Mouse (Mus musculus) heart, embryonic 14.5 days (tissue): ENCODE data around the gene 4930595M18Rik. TPM values are rescaled to one million over a fixed set of nuclear protein-coding genes. Genes with fewer than 3 reads are reported as not detected.

Experiments
- ATAC-seq: fragments of 200-750 bp; cut with Nextera tagmentation; 2 replicates; pipeline ENCODE4 v1.8.0; 2017; ENCODE audit warnings: low read depth, moderate TSS enrichment; ENCODE audit not compliant: insufficient number of reproducible peaks, insufficient read depth, low FRiP score
- H3K27ac ChIP-seq, 2 experiments: fragments of 200-500 bp in 1 of 2; fragments of 300-500 bp in 1 of 2; sonication (generic) in 1 of 2; replicated peaks in 1 of 2; 2 replicates each; pipeline ENCODE4 v1.5.1; 2012 to 2014; ENCODE audit warnings: low read depth in 2 of 2, low read length in 2 of 2, control low read depth in 1 of 2, mild to moderate bottlenecking in 1 of 2, mixed read lengths in 1 of 2; ENCODE audit not compliant: control insufficient read depth in 1 of 2, insufficient read depth in 1 of 2
- H3K27me3 ChIP-seq: fragments of 300-500 bp; sonication (generic); 2 replicates; pipeline ENCODE4 v1.6.1; 2014; ENCODE audit warnings: mild to moderate bottlenecking, low read length, control low read depth; ENCODE audit not compliant: control insufficient read depth, insufficient read depth
- H3K36me3 ChIP-seq: fragments of 300-500 bp; sonication (generic); 2 replicates; pipeline ENCODE4 v1.6.1; 2014; ENCODE audit warnings: mild to moderate bottlenecking, control low read depth, low read length, mixed read lengths; ENCODE audit not compliant: control insufficient read depth, insufficient read depth
- H3K4me1 ChIP-seq, 2 experiments: fragments of 200-500 bp in 1 of 2; fragments of 300-500 bp in 1 of 2; sonication (generic) in 1 of 2; 2 replicates each; pipeline ENCODE4 v1.6.1; 2012 to 2014; ENCODE audit warnings: low read length in 2 of 2, control low read depth in 1 of 2, mixed read lengths in 1 of 2; ENCODE audit not compliant: control insufficient read depth in 2 of 2, insufficient read depth in 2 of 2
- H3K4me2 ChIP-seq: fragments of 300-500 bp; sonication (generic); 2 replicates; pipeline ENCODE4 v1.6.1; 2014; ENCODE audit warnings: mild to moderate bottlenecking, low read length
- H3K4me3 ChIP-seq, 2 experiments: fragments of 200-500 bp in 1 of 2; fragments of 300-500 bp in 1 of 2; sonication (generic) in 1 of 2; 2 replicates each; pipeline ENCODE4 v1.5.1; 2012 to 2014; ENCODE audit warnings: low read length in 2 of 2, mild to moderate bottlenecking in 2 of 2, control low read depth in 1 of 2, low read depth in 1 of 2, moderate library complexity in 1 of 2; ENCODE audit not compliant: control insufficient read depth in 1 of 2, insufficient read depth in 1 of 2
- H3K9ac ChIP-seq: fragments of 300-500 bp; sonication (generic); 2 replicates; pipeline ENCODE4 v1.6.1; 2014; ENCODE audit warnings: mild to moderate bottlenecking, low read length
- H3K9me3 ChIP-seq: fragments of 300-500 bp; sonication (generic); 2 replicates; pipeline ENCODE4 v1.6.1; 2016; ENCODE audit warnings: low read length, control low read depth; ENCODE audit not compliant: control insufficient read depth
- WGBS: fragments of 180-500 bp; shearing (Covaris S2); extraction: QIAGEN DNeasy Blood & Tissue Kit; methylation state at CpG from one replicate; pipeline ENCODE4 v1.1.7; 2014; 5-methylcytosine and 5-hydroxymethylcytosine counted together
- polyA plus RNA-seq: library from polyadenylated mRNA; unstranded; fragments of >200 nt; fragmentation: Nextera tagmentation; extraction: Ambion mirVana; gene quantifications from 2 replicates; pipeline ENCODE4 v1.2.1, GENCODE M21; 2014

4930595M18Rik gene
- not detected in 2 replicates for polyA plus RNA-seq

GRCm38 (mm10) chrX:81458021-81458420, at the start of gene 4930595M18Rik:
4930595M18Rik (minus strand) TSS chrX:81458121.
- no peaks in the 10 kb centered on the region for H3K9me3 ChIP-seq
- ATAC-seq: no peak

GRCm38 (mm10) chrX:81472500-81472899, 14.6 kb upstream of the 4930595M18Rik start:
- H3K9me3 ChIP-seq: no peaks in the 10 kb centered on the region
- no peak overlapping the region for H3K27ac ChIP-seq
- no peaks in the 10 kb centered on the region for H3K27me3 ChIP-seq
- no peak overlapping the region for H3K4me3 ChIP-seq
- no peaks in the 10 kb centered on the region for H3K36me3 ChIP-seq
- no peak overlapping the region for H3K4me2 ChIP-seq
- H3K9ac ChIP-seq: no peak overlapping the region
- H3K4me1 ChIP-seq: no peaks in the 10 kb centered on the region
- no peak for ATAC-seq

More at GRCm38 (mm10) chrX:81458021-81458420, at the start of gene 4930595M18Rik:
- no peaks in the 10 kb centered on the region for H3K36me3 ChIP-seq
- no peak within 1 kb of the TSS for H3K9ac ChIP-seq
- H3K27me3 ChIP-seq: no peaks in the 10 kb centered on the region
- H3K4me1 ChIP-seq: no peaks in the 10 kb centered on the region
- H3K4me2 ChIP-seq: no peak within 1 kb of the TSS
- no peak within 1 kb of the TSS for H3K27ac ChIP-seq
- WGBS: 82% methylated on average over 6 of the region's 6 CpGs
- no peak within 1 kb of the TSS for H3K4me3 ChIP-seq
